Mouse (Mus musculus): ENCODE measurements at regions not wholly inside any gene's neighbourhood (a gene's known extent, or its start where the extent isn't known, plus 50 kb on each side); places are given as distances from the start of the nearest gene placed in this dataset.

DNA sequence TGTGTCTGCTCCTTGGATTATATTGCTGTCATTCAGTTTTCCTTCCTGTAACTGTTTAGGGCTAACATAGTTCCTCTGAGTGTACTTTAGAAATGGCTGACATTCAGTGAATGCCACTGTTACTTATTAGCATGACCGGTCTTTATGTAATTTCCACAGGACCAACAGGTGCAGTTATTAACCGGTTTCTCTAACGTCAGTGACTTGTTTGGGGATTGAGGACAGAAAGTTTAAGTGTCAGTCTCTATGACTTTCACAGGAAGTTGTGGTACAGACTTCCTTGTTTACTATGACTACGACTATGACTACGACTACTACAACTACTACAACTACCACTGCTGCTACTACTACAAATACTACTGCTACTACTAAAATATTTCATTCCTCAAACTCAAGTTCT is 170.4 kb upstream of the Ptger4 start:
- DNase-seq (ENCODE audit: low read depth), result peak; percentile 7

GRCm38 (mm10) chr15:5416031-5416430 is 172.0 kb upstream of the Ptger4 start:
- no peak for DNase-seq (ENCODE audit: low read depth)

DNA sequence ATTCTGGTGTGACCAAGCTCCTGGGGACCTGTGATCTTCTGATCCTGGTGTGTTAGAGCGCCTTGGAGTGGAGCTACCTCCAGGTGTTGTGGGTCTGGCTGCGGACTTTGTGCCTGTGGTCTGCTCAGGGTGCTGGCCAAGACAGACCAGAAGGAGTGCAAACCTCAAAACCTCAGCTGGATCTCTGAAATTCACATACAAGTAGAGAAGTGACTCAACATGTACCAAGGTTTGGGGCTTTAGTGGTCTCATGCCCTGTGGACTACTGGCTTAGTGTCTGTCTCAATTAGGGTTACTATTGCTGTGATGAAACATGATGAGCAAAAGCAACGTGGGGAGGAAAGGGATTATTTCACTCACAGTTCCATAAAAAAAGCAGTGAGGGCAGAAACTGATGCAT is 182.7 kb upstream of the Ptger4 start:
- DNase-seq (ENCODE audit: low read depth), result peak; percentile 16

DNA sequence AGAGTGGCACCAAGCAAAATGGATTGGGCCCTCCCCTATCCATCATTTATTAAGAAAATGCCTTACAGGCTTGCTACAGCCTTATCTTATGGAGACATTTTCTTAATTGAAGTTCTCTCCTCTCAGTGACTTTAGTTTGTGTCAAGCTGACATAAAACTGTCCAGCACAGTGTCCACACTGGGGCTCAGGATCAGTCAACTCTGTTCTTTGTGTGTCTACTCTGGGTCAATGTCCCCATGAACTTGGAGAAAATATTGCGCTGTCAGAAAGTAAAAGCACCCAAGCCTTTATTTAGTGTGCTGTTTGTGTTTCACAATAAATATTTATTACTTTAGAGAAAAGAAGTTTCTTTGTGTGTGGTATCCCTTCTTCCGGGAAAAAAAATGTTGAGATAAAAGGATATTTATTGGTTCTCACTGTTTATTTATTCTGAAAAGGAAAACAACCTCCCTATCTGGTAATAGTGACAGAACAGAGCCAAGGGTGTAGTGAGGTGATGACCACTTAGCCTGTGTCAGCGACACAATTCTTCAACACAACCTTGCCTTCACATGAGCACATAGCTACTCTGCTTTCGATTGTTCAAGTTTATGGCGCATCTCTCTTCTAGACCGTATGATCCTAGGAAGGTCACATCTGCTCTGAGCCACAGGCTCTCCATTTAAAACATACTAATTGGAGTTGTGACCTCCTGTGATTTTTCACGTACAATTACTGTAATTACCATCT is 183.5 kb upstream of the Ptger4 start:
- no peak for DNase-seq (ENCODE audit: low read depth)

DNA sequence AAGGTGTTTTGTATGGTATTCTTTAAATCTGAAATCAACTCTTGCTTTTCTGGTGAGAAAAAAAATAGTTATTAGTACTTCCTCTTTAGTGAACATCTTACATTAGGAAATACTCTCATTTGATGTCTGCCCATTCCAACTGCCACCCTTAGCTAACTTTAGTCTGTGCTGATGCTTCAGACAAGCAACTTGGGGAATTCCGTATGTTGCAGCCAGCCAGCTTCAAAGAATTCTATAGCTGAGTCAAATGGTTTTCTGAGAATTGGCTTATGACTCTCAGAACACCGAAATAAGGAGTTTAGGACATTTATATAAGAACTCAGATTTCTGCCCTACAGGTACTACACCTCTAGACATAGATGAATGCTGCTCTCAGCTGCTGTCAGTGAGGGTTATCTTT is 188.0 kb upstream of the Ptger4 start:
- no peak for DNase-seq (ENCODE audit: low read depth)

GRCm38 (mm10) chr15:5437020-5437419 is 193.0 kb upstream of the Ptger4 start:
- no peak for DNase-seq (ENCODE audit: low read depth)

DNA sequence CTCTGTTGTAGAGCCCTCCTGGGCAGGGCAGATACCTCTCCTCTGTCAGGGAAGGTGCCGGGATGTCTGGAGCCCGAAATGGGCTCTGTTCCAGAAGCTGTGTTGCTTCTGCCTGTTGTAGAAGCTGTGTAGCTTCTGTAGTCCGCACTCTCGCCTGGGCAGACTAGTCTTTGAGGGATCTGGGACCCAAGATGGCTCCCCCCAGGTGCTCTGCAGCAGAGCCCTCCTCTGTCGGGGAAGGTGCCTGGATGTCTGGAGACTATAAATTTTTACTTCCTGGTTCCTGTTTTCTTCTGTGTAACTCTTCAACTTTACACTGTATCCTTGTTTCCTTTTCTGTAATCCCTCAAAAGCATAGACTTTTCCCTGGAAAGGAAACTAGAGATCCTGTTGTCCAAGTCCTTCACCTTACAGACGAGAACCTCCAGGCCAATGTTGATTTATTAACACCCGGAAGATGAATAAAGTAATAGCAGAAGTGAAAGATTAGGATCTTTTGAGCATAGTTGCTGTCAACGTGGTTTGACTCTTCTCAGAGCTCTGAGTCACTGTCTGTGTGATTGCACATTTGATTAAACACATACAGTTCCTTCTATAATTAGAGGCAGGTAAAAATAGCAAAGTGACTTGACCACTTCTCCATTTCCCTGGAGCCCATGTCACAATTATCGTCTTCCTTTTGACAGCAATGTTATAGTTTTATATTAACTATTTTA is 202.2 kb upstream of the Ptger4 start:
- DNase-seq (ENCODE audit: low read depth), result peak; percentile 85

- peak; percentile 10 for DNase-seq (ENCODE audit: low read depth)
Observed at GRCm38 (mm10) chr15:5446756-5447314, 202.8 kb upstream of the Ptger4 start.

DNA sequence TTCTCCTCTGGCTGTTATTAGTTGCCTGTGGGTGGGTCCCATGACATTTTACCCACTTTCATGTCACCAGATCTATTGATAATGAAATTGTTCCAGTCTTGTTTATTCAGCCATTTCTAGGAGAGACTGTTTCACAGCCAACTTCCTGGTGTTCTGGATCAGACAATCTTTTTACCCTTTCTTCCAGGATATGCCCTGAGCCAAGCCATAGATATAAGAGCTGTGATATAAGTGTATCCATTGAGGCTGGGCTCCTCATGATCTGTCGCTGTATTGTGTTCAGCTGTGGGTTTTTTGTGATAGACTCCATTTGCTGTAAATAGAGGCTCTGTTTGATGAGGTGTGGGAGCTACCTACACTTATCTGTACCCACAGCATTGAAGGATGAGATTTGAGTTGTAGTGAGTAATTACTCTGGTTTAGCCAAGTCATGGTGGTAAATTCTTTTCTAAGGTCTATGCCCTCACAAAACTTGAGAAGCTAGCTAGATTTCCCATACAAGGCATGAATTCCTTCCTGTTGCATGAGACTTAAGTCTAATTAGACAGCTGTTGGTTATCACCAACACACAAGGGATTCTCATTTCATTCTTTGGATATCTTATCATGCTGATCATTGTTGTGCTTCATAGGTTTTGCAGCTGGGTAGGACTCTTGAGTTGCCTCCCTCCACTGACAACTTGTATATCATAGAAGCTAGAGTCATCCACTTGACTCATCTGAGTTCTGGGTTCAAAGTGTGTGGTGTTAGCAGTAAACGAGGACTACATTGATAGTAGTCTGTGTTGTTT is 203.9 kb upstream of the Ptger4 start:
- peak; percentile 29 for DNase-seq (ENCODE audit: low read depth)

DNA sequence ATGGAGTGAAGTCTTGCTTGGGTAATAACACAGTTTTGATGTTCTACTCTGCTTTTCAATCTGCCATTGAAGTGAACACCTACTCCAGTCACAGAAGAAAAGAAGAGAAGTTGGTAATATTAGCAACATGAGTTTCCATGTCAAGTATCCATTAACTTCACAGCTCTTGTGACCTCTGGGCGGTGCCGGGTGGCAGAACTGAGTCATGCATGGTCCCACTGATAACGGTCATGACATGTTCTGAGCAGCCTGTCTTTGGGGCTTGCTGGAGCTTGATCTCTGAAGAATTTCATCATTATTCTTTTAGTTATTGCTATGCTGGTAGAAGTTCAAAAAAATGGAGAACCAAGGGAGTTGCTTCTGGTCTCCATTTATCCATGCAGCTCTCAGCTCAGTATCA is 215.1 kb upstream of the Ptger4 start:
- peak; percentile 45 for DNase-seq (ENCODE audit: low read depth)

GRCm38 (mm10) chr15:5459580-5459979 is 215.6 kb upstream of the Ptger4 start:
- no peak for DNase-seq (ENCODE audit: low read depth)

DNA sequence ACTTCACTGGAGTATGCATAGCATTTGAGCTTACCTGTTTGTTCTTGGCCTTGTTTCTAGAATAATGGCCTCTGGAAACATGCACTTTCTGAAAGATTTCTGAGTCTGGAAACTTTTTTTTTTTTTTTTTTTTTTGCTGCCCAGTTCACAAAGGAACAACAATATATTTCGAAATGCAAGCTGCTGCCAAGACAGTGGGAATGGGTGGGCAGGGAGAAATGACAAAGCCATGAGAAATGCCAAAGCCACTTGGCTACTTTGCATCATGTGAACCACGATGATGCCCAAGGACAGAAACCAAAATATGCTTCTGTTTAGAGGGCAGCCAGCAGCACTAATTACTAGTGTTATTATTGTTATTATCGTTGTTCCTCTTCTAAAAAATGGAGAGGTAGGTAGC is 218.7 kb upstream of the Ptger4 start:
- DNase-seq (ENCODE audit: low read depth), result no peak

DNA sequence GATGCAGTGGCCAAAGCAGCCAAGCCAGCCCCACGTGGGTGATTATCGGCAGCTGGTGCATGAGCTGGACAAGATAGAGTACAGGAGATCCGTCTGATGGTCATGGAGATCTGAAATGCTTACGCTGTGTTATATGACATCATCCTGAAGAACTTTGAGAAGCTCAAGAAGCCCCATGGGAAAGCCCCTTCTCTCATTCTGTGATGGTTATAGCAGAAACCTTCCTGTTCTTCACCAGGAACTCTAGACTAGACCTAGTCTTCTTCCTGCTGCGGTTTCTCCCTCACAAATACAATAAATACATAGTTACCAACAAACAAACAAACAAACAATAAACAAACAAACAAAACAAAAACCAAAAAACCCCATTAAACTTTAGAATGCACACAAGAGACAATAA is 220.7 kb upstream of the Ptger4 start:
- DNase-seq (ENCODE audit: low read depth), result no peak

GRCm38 (mm10) chr15:5468535-5469073 is 224.6 kb upstream of the Ptger4 start:
- no peak for DNase-seq (ENCODE audit: low read depth)

DNA sequence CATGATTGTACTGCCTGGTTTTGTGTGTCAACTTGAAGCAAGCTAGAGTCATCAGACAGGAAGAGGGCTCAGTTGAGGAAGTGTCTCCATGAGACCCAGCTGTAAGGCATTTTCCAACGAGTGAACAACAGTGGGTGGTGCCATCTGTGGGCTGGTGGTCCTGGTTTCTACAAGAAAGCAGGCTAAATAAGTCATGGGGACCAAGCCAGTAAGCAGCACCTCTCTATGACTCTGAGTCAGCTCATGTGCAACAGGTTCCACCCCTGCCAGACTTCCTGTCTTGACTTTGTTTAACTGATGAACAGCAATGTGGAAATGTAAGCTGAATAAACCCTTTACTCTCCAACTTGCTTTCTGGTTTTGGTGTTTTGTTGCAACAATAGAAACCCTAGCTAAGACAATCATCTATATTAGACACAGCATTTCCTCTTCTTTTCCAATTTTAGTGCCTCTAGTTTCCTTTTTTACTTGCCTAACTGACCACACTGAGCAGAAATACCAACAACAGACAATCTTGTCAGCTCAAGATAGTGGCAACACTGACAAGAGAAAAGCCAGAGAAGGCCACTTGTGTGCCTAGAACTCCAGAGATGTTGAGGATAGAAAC is 231.5 kb upstream of the Ptger4 start:
- peak; percentile 74 for DNase-seq (ENCODE audit: low read depth)

DNA sequence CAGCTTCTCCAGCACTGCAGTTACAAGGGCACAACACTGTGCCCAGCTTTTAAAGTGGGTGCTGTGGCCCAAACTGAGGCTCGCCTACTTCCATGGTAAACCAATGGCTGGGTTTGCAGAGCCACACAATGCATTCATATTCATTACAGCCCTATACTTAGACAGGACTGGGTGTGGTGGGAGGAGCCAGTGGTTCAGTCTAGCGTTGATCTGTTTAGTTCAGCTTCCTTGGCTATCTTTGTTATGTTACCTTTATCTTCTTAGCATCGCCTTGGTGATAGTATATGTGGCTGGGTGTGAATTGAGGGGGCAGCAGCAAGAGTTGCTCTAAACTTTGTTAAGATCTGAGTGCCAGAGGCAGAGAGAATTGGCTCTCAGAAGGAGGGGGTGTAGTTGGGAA is 249.3 kb upstream of the Ptger4 start:
- no peak for DNase-seq (ENCODE audit: low read depth)

- peak; percentile 41 for DNase-seq (ENCODE audit: low read depth)
Observed at GRCm38 (mm10) chr15:5495187-5495849, 251.3 kb upstream of the Ptger4 start.

DNA sequence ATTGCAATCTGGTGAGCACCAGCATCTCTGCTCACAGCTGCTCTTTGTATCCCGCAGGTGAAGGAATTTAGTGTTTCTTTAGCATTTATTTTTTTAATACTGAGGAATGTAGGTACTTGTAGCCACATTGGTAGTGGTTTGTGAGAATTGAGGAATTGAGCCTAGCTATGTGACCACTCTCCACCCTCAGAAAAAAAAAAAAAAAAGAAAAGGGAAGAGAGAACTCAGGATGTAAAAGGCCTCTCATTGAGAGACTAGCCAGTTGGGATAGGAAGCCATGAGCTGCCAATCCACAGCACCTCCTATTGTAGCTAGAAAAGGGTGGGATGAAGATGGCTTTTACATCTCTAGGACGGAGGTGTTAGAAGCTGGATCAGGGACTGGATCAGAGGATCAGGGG is 252.0 kb upstream of the Ptger4 start:
- no peak for DNase-seq (ENCODE audit: low read depth)

DNA sequence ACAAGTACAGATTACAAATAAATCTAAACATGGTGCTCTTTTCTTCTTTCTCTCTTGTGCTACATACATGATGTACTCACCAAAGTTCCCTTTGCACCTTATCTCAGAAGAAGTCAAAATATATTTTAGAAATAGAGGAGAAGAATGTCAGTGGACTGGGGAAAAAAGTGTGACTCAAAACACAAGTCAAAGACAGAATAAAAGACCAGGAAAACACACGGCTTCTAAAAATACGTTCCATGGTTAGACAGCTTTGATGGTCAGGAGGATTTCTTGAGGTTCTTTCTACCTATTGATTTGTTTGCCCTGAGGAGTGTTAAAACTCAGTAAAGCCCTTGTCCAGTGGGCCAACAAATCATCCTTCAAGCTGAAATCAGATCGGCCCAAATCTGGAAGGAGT is 260.5 kb upstream of the Ptger4 start:
- no peak for DNase-seq (ENCODE audit: low read depth)

DNA sequence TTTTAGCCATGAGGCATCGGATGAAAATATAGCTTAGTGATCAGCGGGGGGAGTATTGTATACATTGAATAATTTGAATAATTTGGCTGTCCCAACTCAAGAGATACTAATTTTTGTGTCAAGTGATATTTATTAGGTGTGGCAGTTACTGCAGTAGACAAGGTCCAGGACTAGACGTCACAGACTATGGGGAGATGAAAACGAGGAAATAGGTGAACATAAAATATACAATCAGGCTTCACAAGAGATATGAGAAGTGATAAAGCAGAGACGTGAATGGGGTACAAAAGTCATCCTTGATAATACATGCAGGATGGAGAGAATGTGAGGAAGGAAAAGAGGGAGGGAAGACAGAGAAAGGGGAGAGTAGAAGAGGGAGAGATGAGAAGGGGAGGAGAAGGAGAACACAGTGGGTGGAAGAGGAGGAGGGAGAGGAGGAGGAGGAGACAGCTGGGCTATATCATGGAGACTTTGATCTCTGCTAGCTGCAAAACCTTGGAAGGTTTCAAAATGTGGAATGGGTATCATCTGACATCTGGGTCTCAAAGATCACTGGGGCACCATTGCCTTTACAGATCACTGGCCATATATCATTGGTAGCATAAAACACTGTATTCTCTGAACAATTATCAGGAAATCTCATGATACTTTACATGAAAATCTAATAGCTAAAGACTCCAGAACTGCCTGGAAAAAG is 263.0 kb upstream of the Ptger4 start:
- DNase-seq (ENCODE audit: low read depth), result no peak

DNA sequence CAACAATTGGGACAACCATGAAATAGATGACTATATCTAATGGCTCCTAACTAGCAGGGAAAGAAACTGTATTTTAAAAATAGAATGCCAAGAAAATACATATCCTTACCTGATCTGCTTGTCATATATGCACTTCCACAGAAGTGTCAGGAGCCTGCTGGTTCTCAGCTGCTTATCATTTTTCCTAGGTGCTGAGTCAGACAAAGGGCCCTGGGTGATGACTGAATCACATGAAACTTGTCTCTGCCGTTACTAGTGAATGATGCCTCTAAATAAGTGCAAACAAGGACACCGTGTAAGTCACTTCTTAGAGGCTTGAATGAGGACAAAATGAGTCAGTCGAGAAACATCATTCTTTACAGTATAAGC is 263.5 kb upstream of the Ptger4 start:
- DNase-seq (ENCODE audit: low read depth), result no peak

Measured in 416B (cell line).